Mouse (Mus musculus): ENCODE data around the gene Synpo2.
"Not testable (repeated sequence)": the region's sequence is repeated elsewhere in the genome, so short reads cannot be mapped to it uniquely, and the experiment has no call there.

- not testable (repeated sequence) for TF ChIP-seq CTCF, EP300 (IDR thresholded peaks at IDR 0.05; ENCODE audit: low read depth)
Observed at GRCm38 (mm10) chr3:123126741-123127140, 109.2 kb downstream of the Synpo2 start.

Measured in liver, embryonic 14.5 days (tissue).